Mouse (Mus musculus) embryonic fibroblast, embryonic 13.5 days (primary cell): Measurements from ENCODE around the gene Cpm. TPM values are rescaled to one million over a fixed set of nuclear protein-coding genes. Genes with fewer than 3 reads are reported as not detected.
"Not testable (repeated sequence)": the region's sequence is repeated elsewhere in the genome, so short reads cannot be mapped to it uniquely, and the experiment has no call there.

Source experiments
- H3K27ac ChIP-seq: 2 replicates; pipeline ENCODE4 v1.5.1; 2012; ENCODE audit warnings: low read length, control low read depth, inconsistent platforms; ENCODE audit not compliant: insufficient read depth
- H3K4me1 ChIP-seq: 2 replicates; pipeline ENCODE4 v1.6.1; 2011; ENCODE audit warnings: low read length; ENCODE audit not compliant: control insufficient read depth, insufficient read depth
- H3K4me3 ChIP-seq: 2 replicates; pipeline ENCODE4 v1.5.1; 2011; ENCODE audit warnings: mild to moderate bottlenecking, control low read depth, low read length; ENCODE audit not compliant: insufficient read depth
- CTCF ChIP-seq: IDR thresholded peaks from 2 replicates; pipeline ENCODE4 v1.5.1; 2011; ENCODE audit warnings: mild to moderate bottlenecking, control low read depth, low read length, moderate library complexity, borderline replicate concordance; ENCODE audit not compliant: insufficient read depth
- POLR2A ChIP-seq: IDR thresholded peaks from 2 replicates; pipeline ENCODE4 v1.6.1; 2011; ENCODE audit warnings: low read depth, mild to moderate bottlenecking, control low read depth, low read length, moderate library complexity
- polyA plus RNA-seq: library from polyadenylated mRNA; stranded (reverse); fragments of >200 nt; gene quantifications from 2 replicates; pipeline ENCODE4 v1.2.4, GENCODE M21; 2011; ENCODE audit warnings: low read depth; ENCODE audit not compliant: missing spikeins, insufficient read length

The Cpm gene
- polyA plus RNA-seq, 1 experiment: 1.4 TPM

GRCm38 (mm10) chr10:117710604-117711141, 81.4 kb downstream of the Cpm start, which contains the start of gene Mdm2:
Mdm2 (minus strand) TSS chr10:117710758.
- peak; percentile 58; the same call in 1 of the 2 replicates for TF ChIP-seq CTCF
- TF ChIP-seq POLR2A: peak; percentile 62
- peak within 1 kb of the TSS; percentile 99 for H3K27ac ChIP-seq
- peaks cover 5% of the 10 kb centered on the region for H3K4me1 ChIP-seq
- H3K4me3 ChIP-seq: peak within 1 kb of the TSS; percentile 97

DNA sequence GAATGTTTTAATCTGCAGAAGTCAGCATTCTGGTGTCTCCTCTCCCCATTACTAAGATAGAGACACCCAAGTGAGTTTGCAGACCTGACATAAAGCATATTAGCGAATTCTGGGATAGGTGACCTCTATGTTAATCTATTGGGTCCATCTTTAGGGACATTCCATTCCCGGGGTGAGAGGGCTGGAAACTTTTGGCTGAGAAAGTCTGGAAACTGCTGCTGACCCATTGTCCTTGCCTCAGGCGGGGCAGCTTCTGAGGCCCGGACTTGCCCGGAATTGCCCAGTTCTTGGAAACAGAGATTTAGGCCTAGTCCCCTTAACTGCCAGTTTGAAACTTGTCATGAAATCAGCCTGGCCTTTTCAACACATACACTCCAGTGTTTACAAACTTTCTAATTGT, 82.1 kb downstream of the Cpm start:
- Histone ChIP-seq H3K4me3 (peak overlapping the region; percentile 60), H3K27ac (peak overlapping the region; percentile 87), H3K4me1 (peaks cover 5% of the 10 kb centered on the region)
- TF ChIP-seq POLR2A (peak; percentile 37; the same call in 1 of the 2 replicates), CTCF (no peak)

GRCm38 (mm10) chr10:117712191-117712754, 83.0 kb downstream of the Cpm start:
- no peak overlapping the region for H3K4me3 ChIP-seq

GRCm38 (mm10) chr10:117712871-117713270, 83.6 kb downstream of the Cpm start:
- Histone ChIP-seq H3K27ac (no peak overlapping the region), H3K4me3 (no peak overlapping the region), H3K4me1 (no peaks in the 10 kb centered on the region)
- TF ChIP-seq POLR2A (no peak), CTCF (no peak)

More at GRCm38 (mm10) chr10:117712191-117712754, 83.0 kb downstream of the Cpm start:
- H3K27ac ChIP-seq: peak overlapping the region; percentile 87
- TF ChIP-seq CTCF (no peak), POLR2A (no peak)
- H3K4me1 ChIP-seq: no peaks in the 10 kb centered on the region; the same call in 1 of the 2 replicates

- H3K27ac ChIP-seq: no peak overlapping the region
- no peaks in the 10 kb centered on the region for H3K4me1 ChIP-seq
- no peak for TF ChIP-seq CTCF
- no peak for TF ChIP-seq POLR2A
- no peak overlapping the region for H3K4me3 ChIP-seq
These were observed 84.2 kb downstream of the Cpm start for GRCm38 (mm10) chr10:117713466-117713865.

DNA sequence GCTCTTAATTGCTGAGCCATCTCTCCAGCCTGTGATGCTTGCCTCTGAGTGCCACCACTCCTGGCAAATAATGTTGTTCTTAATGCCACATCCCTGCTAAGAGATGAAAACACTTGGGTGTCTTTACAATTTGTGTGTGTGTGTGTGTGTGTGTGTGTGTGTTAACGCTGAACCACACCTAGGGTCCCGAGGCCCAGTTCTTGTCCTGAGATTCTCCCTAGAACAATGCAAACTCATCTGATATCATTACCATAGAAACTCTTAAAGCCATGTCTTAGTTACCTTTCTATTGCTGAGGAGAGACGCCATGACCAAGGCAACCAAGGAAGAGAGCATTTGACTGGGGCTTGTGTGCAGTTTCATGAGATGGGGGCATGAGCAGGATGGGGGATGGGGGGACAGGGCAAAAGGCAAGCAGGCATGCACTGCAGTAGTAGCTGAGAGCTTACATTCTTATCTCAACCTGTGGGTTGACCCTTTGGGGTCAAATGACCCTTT, 84.8 kb downstream of the Cpm start:
- H3K4me1 ChIP-seq: peaks cover 3% of the 10 kb centered on the region; the same call in 1 of the 2 replicates
- H3K4me3 ChIP-seq: no peak overlapping the region
- TF ChIP-seq CTCF (no peak), POLR2A (no peak)
- no peak overlapping the region for H3K27ac ChIP-seq

GRCm38 (mm10) chr10:117714928-117715500, 85.7 kb downstream of the Cpm start:
- TF ChIP-seq CTCF (no peak), POLR2A (no peak)

DNA sequence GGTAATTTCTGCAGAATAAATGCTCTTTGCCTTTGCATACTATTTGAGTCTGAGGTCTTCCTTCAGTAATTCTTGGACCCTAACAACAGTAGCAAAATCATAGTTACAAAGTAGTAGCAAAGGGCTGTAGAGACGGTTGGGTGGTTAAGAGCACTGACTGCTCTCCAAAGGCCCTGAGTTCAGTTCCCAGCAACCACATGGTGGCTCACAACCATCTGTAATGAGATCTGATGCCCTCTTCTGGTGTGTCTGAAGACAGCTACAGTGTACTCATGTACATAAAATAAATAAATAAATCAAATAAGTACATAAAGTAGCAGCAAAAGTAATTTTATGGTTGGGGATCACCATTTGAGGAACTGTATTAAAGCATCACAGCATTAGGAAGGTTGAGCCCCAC, 86.4 kb downstream of the Cpm start:
- H3K27ac ChIP-seq: peak overlapping the region; percentile 99; the same call in 1 of the 2 replicates

More at GRCm38 (mm10) chr10:117714928-117715500, 85.7 kb downstream of the Cpm start:
- H3K27ac ChIP-seq: no peak overlapping the region
- H3K4me3 ChIP-seq: no peak overlapping the region
- H3K4me1 ChIP-seq: peaks cover 3% of the 10 kb centered on the region; the same call in 1 of the 2 replicates

GRCm38 (mm10) chr10:117716686-117717085, 87.4 kb downstream of the Cpm start:
- peaks cover 5% of the 10 kb centered on the region; the same call in 1 of the 2 replicates for H3K4me1 ChIP-seq
- H3K4me3 ChIP-seq: no peak overlapping the region
- H3K27ac ChIP-seq: peak overlapping the region; percentile 99
- TF ChIP-seq CTCF (no peak), POLR2A (no peak)

More for the DNA sequence above, 86.4 kb downstream of the Cpm start:
- H3K4me3 ChIP-seq, H3K4me1 ChIP-seq: not testable (repeated sequence)

- H3K4me1 ChIP-seq: peaks cover 7% of the 10 kb centered on the region; the same call in 1 of the 2 replicates
- no peak; the same call in 1 of the 2 replicates for TF ChIP-seq POLR2A
- TF ChIP-seq CTCF: no peak
- H3K4me3 ChIP-seq: no peak overlapping the region
- peak overlapping the region; percentile 99 for H3K27ac ChIP-seq
These were observed 88.3 kb downstream of the Cpm start for GRCm38 (mm10) chr10:117717583-117717982.
